Mouse (Mus musculus) fibroblast of lung, adult 2 months (primary cell): ENCODE measurements around the gene Msantd2.

Source experiments
- DNase-seq: peaks from one replicate; pipeline ENCODE4 v3.0.0-alpha.2; 2011; ENCODE audit warnings: low read depth

Gene Msantd2

DNA sequence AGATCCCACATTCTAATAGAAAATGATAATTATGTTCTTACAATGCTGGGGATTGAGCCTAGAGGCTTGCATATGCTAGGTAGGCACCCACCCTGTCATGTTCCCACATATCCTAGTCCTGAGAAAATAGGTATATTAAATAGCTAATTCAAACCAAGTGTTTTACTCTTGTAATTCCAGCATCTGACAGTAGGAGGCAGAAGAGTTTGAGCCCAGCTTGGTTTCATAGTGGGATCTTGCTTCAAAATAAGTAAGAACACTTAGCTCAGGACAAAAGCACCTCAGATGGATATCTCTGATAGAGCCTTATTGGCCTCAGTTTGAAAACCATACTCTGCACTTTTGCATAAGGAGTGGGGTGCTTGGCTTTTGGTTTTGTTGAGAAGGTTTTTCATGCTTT lies 15.2 kb downstream of the Msantd2 start:
- DNase-seq = no peak

- DNase-seq = no peak
Observed at GRCm38 (mm10) chr9:37506023-37506422, 16.9 kb downstream of the Msantd2 start.

DNA sequence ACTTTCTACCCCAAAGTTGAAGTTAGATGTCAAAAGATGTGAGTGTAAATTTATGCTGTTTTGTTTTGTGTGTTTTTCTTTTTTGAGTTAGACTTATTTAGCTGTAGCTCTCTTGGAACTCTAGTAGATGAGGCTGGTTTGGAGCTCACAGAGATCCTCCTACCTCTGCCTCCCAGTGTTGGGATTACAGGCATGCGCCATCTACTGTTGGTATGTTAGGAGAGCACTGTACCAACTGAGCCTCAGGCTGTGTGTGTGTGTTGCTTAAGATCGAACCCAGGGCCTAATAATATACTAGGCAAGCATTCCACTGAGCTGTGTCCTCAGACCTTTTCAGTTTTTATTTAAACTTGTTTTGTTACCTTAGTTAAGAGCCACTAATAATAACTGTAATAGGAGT lies 23.0 kb downstream of the Msantd2 start:
- DNase-seq = no peak

DNA sequence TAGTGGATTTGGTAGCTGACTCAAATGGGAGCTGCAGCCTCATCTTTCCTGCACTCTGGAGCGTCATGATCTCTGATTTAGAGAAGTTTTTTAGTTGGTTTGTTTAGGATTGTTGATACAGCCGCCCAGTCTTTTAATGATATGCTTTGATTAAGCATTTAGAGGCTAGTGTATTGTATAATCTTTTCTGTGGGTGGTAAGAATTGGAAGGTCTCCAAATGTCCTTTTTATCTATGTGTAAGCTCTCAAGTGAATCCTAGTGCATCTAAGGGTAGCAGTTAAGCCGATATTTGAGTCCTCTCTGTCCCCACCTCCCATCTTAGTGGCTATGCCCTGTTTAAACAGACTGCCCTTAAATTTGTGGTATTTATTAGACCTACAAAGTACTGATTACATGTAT lies 25.3 kb downstream of the Msantd2 start:
- no peak for DNase-seq

DNA sequence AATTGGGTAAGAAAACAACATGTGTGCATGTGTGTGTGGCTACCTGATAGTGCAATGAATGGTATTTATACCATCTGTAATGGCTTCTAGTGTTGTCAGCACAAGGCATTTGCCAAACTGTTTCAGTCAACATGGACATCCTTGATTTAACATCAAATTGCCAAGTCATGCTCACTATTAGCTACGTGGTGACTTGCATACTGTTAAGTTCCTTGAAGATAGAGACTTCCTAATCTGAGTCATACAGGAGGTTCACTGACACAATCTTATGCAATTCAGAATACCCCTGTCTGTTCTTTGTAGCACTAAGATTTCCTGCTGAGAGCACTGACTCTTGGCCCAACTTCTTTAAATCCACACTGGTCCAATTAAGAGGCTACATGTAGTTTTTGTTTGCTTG lies 28.3 kb downstream of the Msantd2 start:
- peak; percentile 7 for DNase-seq

- no peak for DNase-seq
Observed at GRCm38 (mm10) chr9:37518991-37519390, 29.9 kb downstream of the Msantd2 start.

GRCm38 (mm10) chr9:37519995-37520394 lies 30.9 kb downstream of the Msantd2 start:
- DNase-seq = no peak

DNA sequence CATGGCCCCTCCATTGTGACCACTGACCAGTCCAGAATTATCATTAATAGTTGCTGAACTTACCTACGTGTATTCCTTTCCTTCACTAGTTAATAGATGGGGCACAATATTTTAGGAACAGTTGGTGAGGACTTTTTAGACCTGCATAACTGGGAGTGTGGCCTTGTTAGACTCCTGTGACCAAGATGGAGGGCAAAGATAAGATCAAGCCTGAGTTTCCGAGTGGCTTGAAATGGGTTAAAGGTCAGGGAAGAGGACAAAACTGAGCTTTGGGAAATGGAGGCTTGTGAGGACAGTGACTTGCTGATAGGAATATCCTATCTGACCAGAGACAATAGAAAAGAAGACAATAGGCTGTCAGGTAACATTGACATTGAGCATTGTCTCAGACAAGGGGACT lies 36.3 kb downstream of the Msantd2 start:
- DNase-seq = no peak

DNA sequence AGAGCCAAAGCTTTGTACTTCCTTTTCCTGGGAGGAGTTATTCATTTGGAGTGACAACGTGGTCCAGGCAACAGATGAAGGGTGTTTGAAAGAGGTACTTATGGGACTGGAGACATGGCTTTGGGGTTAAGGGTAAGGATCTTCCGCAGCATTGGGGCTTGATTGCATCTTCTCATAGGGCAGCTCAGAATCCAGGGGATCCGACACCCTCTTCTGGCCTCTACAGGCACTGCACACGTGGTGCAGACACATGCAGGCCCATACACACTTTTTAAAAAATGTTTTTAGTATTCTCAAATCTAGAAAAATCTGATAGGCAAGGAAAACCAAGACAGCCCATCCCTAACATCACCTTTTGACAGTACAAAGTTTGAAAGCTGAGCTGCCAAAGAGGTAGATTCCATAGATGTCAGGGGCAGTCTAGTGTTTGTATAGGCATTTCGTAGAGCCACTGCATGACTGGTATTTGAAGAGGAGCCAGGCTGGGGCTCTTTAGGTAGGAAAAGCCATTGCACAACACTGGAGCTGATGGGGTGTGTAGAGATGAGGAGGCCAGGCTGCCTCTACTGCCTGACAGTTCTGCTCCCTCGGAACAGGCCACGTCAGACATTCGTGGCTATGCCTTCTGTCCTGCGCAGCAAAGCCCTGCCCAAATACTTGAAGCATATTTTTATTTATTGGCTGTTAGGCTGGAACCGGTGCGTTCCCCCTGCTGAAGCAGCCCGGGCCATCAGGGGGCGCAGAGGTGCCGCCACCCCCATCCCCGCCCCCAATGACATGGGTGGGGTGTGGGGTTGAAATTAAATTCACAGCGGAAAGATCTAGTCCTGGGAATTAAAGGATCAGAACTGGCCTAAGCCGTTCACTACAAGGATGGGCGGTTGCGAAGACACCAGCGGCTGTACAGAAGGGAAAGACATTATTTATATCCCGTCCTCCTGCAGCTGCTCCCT lies 37.6 kb downstream of the Msantd2 start:
- DNase-seq = no peak

DNA sequence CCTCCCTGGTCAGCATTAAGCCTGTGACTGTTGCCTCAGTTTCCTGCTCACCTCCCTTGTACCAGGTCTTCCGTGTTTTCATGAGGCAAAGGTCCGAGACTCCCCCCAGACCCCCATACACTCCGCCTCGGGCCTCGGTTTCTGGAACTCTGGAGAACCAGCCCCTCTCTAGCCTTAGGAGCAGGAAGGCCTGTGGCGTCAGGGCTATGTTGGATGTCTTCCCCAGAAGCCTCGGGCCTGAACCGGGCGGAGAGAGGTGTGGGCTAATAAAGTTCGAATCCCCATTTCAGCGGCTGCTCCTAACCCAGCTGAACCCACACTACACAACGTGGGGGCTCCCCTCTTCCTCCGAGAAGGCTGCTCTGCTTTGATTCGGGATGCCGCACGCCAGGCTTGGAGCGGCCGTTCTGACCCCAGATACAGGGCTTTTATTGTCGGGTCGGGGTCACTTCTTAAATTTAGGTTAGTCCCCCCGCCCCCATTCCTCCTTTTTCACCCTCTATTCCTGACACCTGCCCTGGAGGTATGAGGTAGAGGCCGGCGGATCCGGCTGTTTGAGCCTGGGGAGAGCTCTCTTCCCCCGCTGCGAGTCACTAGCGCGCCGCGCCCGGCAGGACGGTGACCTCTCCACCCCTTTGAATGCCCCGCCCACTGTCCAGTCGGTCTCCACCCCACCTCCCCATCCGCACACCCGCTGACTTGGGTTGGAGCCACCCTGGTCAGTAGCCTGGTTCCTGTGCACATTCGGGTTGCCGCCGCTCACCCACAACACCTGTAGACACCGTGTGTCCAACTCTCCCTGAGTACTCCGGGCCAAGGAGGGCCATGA lies 38.5 kb downstream of the Msantd2 start, which contains the start of gene Esam:
Gene Esam (plus strand): TSS at position 683 of the 829 bp plus-strand sequence.
- DNase-seq = no peak

- no peak for DNase-seq
Observed at GRCm38 (mm10) chr9:37528225-37528970, 39.3 kb downstream of the Msantd2 start.

DNA sequence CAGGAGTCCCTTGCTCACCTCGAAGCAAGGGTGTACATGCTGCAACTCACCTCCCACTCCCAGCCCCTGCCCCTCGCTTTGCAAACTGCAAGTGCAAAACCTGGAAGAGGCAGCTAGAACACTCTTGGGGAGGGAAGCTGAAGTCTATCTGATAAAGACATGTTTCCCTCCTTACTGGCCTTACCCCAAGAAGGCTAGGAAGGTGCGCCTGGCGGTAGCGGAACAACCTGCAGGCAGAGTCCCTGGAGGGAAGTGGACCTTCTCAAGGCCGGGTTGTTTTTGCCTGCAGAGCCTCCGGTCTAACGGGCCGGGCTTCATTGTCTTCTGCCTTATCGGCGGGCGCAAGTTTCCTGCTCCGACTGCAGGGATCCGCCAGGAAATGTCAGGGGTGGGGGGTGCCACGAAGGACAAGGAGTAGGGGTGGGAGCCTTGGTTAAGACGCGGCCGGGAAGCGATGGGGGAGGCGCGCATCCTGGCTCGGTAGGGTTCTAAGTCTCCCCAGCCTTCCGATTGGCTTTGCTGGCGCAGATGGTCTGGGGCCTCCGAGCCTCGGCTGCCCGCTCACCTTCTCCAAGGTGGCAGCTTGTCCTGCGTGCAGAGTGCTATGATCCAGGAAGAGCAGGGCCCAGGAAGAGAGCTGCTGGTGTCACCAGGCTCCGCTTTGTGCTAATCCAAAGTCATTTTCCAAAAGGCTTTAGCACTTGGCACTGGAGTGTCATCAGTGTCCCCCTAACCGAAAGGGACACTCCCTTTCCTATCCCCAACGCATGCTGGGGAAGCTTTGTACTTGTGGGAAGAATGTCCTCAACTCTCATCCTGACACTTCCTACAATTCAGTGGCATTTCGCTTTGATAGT lies 41.1 kb downstream of the Msantd2 start:
- DNase-seq = no peak

- no peak for DNase-seq
Observed at GRCm38 (mm10) chr9:37530888-37531705, 42.0 kb downstream of the Msantd2 start.

- DNase-seq = no peak
Observed at GRCm38 (mm10) chr9:37536851-37537250, 47.7 kb downstream of the Msantd2 start.

- DNase-seq = no peak
Observed at GRCm38 (mm10) chr9:37537658-37538250, 48.6 kb downstream of the Msantd2 start.

GRCm38 (mm10) chr9:37539170-37540025 lies 50.3 kb downstream of the Msantd2 start, which contains the start of gene Vsig2:
Gene Vsig2 (plus strand): TSS chr9:37539255.
- no peak for DNase-seq

- no peak for DNase-seq
Observed at GRCm38 (mm10) chr9:37540226-37540625, 51.1 kb downstream of the Msantd2 start.

DNA sequence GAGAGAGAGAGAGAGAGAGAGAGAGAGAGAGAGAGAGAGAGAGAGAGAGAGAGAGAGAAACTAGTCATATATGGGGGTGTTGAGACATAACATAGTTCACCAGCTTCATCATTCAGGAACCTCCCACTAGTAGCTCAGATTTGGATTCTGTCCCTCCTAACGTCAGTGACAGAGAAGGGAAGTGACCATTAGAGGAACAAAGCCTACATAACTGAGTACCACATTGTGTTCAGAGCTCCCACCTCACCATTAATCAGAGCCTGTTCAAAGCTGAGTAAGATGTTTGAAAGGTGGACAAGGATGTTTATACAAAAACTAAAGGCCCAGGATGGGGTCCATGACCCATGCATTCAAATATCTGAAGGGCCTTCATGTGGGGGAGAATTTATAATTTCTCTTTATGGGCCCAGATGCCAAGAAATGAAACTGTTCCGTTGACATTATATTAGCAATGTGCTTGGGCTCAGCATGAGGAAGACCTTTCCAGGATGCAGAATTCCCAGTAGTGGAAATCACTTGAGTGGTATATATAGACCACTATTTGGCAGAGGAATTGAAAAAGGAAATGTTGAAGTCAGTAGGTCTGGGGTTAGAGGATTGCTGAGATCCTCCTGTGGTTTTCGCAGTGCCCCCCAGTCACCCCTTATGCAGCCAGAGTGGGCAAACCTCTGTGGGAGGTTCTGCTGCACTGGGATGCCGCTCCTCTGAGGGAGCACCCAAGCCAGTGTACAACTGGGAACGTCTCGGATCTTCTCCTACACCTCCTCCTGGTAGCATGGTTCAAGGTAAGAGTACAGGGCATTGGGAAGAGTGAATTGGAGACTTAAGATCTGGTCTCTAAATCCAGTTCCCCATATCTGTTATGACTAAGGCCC lies 51.8 kb downstream of the Msantd2 start:
- no peak for DNase-seq
